Mouse (Mus musculus) C2C12 (cell line): ENCODE measurements around the gene Dyrk1a.

Source experiments
- CEBPB ChIP-seq: IDR thresholded peaks from one replicate; pipeline ENCODE4 v1.6.1; 2011; ENCODE audit warnings: low read depth, mild to moderate bottlenecking, control low read depth, moderate library complexity
- CTCF ChIP-seq: IDR thresholded peaks from one replicate; pipeline ENCODE4 v1.5.1; 2011; ENCODE audit not compliant: control insufficient read depth, insufficient read depth, insufficient read length
- FOSL1 ChIP-seq: IDR thresholded peaks from one replicate; pipeline ENCODE4 v1.8.0; 2011; ENCODE audit warnings: mild to moderate bottlenecking, low read length; ENCODE audit not compliant: poor library complexity, insufficient read depth, severe bottlenecking
- MAX ChIP-seq: IDR thresholded peaks from one replicate; pipeline ENCODE4 v1.6.1; 2011; ENCODE audit warnings: mild to moderate bottlenecking, control low read depth
- MYOD1 ChIP-seq: IDR thresholded peaks from one replicate; pipeline ENCODE4 v1.6.1; 2011; ENCODE audit warnings: low read depth; ENCODE audit not compliant: control insufficient read depth, insufficient read length
- MYOG ChIP-seq: IDR thresholded peaks from one replicate; pipeline ENCODE4 v1.6.1; 2011; ENCODE audit not compliant: control insufficient read depth, insufficient read length; ENCODE audit errors: extremely low read depth
- USF1 ChIP-seq: IDR thresholded peaks from one replicate; pipeline ENCODE4 v1.6.1; 2011; ENCODE audit warnings: low read depth, mild to moderate bottlenecking, control low read depth, moderate library complexity

DNA sequence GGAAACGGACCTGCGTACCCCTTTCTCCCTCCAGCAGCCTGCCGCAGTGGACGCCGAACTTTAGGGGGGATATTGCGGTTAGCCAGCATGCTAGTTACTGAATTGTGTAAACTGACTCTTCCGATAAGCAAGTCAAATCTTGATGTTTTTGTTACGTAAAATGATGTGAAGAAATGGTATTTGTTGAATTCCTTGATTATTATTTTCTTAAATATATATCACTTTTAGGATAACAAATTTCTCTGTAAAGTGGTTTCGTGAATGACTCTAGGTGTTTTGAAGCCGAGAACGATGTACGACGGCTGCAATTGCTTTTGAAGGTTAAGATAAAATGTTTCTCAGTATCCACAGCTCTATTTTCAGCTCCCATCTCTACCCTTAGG, 42.7 kb upstream of the Dyrk1a start:
- no peak for TF ChIP-seq CTCF
- TF ChIP-seq MYOD1, result no peak
- no peak for TF ChIP-seq MAX
- TF ChIP-seq USF1, result no peak
- TF ChIP-seq CEBPB, result no peak
- TF ChIP-seq MYOG, result no peak
- no peak for TF ChIP-seq FOSL1
